Mouse (Mus musculus): ENCODE measurements around the gene Pald1. TPM values are rescaled to one million over a fixed set of nuclear protein-coding genes. Genes with fewer than 3 reads are reported as not detected.
A peak's percentile ranks its signal among the peaks of the same experiment; 100 is the strongest.

Pald1 gene
- total RNA-seq, 2 experiments from 2014 or later: 5.1 to 6.3 TPM

- DNase-seq (ENCODE audit: low spot score): no peak
These were observed 22.6 kb upstream of the Pald1 start for GRCm38 (mm10) chr10:61405958-61406357.

- no peak for DNase-seq (ENCODE audit: low spot score)
These were observed 19.6 kb upstream of the Pald1 start for GRCm38 (mm10) chr10:61402911-61403310.

GRCm38 (mm10) chr10:61402480-61402879, 19.1 kb upstream of the Pald1 start:
- no peak for DNase-seq (ENCODE audit: low spot score)

- DNase-seq (ENCODE audit: low spot score): no peak
These were observed 17.1 kb upstream of the Pald1 start for GRCm38 (mm10) chr10:61400407-61400806.

DNA sequence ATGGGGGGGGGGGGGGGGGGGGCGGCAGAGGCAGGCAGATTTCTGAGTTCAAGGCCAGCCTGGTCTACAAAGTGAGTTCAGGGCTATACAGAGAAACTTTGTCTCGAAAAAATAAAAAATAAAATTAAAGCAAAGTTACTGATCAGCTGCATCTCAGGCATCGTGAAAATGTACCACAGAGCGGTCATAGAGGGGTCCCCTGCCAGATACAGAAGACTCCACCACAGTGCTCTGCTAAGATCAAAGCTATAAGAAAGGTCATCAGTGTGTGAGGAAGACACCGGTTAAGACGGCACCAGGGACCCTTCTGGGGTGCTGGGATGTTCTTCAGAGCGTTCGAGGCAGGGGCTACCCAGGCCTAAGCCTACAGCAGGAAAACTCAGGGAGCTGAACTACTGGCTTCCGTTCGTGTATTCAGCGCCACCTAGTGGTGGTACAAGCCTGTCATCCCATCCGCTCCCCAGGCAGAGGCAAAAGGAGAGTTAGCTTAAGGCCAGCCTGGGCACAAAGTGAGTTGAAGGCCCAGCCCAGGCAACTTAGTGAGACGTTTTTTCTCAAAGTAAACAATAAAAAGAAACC, 15.9 kb upstream of the Pald1 start:
- peak; percentile 75 for DNase-seq (ENCODE audit: low spot score)

DNA sequence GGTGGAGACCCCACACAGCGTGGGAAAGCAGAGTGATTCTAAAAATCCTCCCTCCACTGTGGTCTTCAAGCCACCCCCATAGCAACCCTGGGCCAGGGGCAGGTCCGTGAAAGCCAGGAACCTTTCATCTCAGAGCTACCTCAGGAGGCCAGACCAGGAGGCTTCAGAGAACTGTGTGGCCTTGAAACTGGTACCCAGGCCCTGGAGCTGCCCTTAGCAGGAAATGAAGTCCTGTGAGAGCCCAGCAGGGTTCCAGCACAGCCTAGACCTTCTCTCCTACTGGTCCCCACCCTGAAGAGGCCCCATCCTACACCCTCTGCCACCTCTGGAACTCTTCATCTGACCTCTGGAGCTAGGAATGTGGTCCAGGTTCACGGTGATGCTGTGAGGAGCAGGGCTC, 14.8 kb upstream of the Pald1 start:
- DNase-seq (ENCODE audit: low spot score): no peak

DNA sequence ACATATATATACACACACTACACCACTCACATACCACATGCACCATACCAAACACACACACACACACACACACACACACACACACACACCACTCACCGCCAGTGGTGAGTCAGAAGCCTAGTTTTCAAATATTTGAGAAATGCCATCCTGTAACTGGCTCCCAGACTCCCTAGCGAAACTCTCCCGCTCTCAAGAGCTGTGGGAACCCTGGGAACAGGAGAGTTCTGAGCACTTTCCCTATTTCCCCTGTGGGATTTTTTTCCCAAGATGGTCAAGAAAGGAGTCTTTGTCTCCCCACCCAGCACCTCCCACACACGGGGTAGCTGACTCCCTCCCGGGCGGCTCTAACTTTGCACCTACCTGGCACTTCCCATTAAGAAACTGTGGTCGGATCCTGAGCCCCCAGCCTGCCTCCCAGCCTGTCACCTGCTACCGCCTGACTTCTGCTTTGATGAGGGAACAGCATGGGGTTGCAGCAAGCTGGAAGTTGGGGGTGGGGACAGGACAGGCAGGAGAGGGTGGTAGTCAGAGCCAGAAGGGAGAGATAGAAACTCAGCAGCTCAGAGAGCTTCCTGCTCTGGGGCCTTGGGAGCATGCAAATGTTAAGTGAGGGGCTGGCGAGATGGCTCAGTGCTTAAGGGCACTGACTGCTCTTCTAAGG, 11.3 kb upstream of the Pald1 start:
- no peak for DNase-seq (ENCODE audit: low spot score)

DNA sequence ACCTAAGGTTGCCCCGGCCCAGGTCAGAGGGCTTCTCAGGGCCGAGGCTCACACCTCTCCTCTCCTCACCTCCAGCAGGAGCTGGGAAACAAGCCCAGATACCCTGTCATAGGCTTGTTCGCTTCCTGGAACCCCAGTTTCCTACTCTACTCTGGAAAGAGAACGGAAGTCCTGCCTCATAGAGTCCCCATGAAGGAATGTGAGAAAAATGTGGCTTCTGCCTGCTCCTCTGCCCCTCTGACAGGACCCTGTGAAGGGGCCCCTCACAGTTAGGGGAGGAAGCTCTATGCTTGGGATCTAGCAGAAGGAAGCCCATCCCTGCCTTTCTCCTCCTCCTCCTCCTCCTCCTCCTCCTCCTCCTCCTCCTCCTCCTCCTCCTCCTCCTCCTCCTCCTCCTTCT, 9.3 kb upstream of the Pald1 start:
- DNase-seq (ENCODE audit: low spot score): no peak

DNA sequence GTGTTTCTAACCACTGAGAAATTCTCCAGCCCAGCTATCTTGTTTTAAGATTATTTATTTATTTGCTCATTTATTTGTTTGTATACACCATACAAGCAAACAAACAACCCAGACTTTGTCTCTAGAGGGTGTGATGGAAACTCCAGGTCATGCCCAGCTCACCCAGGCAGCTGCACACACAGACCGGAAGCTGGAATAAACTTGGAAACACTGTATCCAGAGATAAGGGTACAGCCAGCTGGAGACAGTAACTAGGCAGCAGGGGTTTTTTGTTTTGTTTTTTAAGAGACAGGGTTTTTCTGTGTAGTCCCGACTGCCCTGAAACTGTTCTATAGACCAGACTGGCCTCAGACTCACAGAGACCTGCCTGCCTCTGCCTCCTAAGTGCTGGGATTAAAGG, 6.8 kb upstream of the Pald1 start:
- DNase-seq (ENCODE audit: low spot score): no peak

DNA sequence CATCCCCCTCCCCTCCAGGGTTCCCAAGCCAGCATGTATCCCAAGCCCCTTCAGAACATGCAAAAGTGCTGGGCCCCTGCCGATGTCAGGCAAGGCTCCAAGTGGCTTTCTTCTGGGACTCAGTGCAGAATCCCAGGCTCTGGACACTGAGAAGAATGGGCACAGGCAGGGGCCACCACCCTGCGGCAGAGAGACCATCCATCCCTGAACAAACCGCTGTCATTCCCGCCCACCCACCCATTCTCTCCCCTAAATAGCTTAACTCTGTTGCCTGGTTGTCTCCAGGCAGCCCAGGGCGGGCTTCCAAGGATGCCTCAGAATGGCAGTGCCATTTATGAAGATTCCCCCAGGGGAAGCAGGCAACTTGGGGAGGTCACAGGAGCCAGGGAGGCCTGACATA, 5.7 kb upstream of the Pald1 start:
- DNase-seq (ENCODE audit: low spot score): no peak

GRCm38 (mm10) chr10:61386284-61386683, 3.0 kb upstream of the Pald1 start:
- no peak for DNase-seq (ENCODE audit: low spot score)

GRCm38 (mm10) chr10:61385174-61385573, 1.8 kb upstream of the Pald1 start:
- DNase-seq (ENCODE audit: low spot score): no peak

DNA sequence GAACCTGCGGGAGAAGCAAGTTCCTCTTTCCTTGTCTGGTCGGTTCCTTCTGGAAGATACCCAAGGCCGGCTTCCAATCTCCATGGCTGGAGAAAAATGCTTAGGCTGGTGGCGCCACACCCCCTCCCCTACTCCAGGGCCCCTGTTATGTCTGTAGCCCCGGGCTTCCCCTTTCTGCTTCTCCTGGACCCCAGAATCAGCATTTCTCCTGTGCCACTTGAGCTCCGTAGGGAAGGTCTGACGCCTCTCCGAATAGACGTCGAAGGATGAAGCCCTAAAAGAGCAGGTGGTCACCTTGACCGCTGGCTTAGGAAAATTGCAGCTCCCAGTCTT, 351 bp upstream of the Pald1 start:
- DNase-seq (ENCODE audit: low spot score): no peak

GRCm38 (mm10) chr10:61382281-61382731, 1.0 kb downstream of the Pald1 start:
- peak; percentile 28 for DNase-seq (ENCODE audit: low spot score)

- no peak for DNase-seq (ENCODE audit: low spot score)
These were observed 1.5 kb downstream of the Pald1 start for GRCm38 (mm10) chr10:61381823-61382222.

- DNase-seq (ENCODE audit: low spot score): peak; percentile 58
These were observed 3.1 kb downstream of the Pald1 start for GRCm38 (mm10) chr10:61380186-61380585.

- DNase-seq (ENCODE audit: low spot score): no peak
These were observed 3.8 kb downstream of the Pald1 start for GRCm38 (mm10) chr10:61379340-61380040.

DNA sequence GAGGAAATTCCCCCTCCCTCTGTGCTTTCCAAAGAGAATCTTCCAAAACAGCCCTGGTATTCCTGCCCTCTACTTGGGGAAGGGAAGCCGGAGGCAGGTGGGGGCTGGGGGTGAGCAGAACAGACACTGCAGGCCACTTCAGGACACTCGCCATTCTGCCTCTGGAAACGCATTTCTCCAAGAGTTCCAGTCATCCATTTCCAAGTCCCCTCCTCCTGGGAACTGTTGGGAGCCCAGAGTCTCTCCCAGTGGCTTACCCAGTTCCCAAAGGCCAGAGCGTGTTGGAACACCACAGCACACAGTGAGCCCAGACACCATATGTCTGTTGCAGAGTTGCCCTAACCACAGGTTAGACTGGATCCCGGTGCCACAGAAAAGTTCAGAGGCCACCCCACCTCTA, 4.6 kb downstream of the Pald1 start:
- no peak for DNase-seq (ENCODE audit: low spot score)

DNA sequence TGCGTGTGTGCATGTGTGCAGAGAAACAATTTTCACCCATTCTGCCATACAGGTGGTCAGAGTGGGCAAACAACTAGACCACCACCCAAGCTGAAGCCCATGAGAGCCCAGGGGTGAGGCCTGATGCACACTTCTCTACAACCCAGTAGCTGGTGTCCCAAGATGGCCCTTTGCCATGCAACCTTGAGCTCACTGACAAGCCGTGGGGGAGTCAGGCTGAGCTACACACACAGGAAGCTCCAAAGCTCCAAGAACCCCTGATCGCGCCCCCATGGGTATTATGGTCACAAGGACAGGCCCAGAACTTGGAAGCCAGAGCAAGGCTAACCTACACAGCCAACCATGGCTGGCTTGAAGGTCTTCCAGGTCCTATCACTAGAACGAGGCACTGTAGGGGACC, 5.3 kb downstream of the Pald1 start:
- no peak for DNase-seq (ENCODE audit: low spot score)

- DNase-seq (ENCODE audit: low spot score): no peak
These were observed 8.4 kb downstream of the Pald1 start for GRCm38 (mm10) chr10:61374771-61375481.

- no peak for DNase-seq (ENCODE audit: low spot score)
These were observed 9.3 kb downstream of the Pald1 start for GRCm38 (mm10) chr10:61374076-61374475.

DNA sequence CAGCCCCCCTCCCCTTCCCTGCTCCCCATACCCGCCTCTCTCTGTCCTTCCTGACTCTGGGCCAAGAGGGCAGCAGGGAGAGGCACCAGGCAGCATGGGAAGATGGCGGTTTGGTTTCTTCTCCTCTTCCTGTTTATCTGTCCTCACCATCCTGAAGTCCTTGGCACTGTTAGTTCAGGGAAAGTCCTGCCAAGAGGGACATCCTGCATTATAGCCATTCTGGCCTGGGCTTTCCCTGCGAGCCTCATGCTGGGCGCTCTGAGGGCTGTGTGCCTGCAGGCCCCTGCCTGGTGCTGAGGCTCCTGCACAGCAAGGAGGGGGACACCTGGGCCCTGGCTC, 10.8 kb downstream of the Pald1 start:
- no peak for DNase-seq (ENCODE audit: low spot score)

All from gastrocnemius, adult 18-20 months (tissue).